Mouse (Mus musculus) limb, embryonic 14.5 days (tissue): Measurements from ENCODE around the gene Pknox1. TPM values are rescaled to one million over a fixed set of nuclear protein-coding genes. Genes with fewer than 3 reads are reported as not detected.

Experiments used
- ATAC-seq: fragments of 200-750 bp; cut with Nextera tagmentation; 2 replicates; pipeline ENCODE4 v1.8.0; 2017; ENCODE audit warnings: low read depth, moderate number of reproducible peaks, moderate TSS enrichment; ENCODE audit not compliant: low FRiP score
- DNase-seq: peaks from one replicate; pipeline ENCODE4 v3.0.0-alpha.2; 2015; ENCODE audit warnings: low spot score
- H3K27ac ChIP-seq: fragments of 300-500 bp; sonication (generic); replicated peaks from 2 replicates; pipeline ENCODE4 v1.5.1; 2014; ENCODE audit warnings: low read depth, mild to moderate bottlenecking, low read length, moderate library complexity, mixed read lengths
- H3K27me3 ChIP-seq: fragments of 300-500 bp; sonication (generic); 2 replicates; pipeline ENCODE4 v1.6.1; 2014; ENCODE audit warnings: low read length, mixed read lengths; ENCODE audit not compliant: control insufficient read depth, insufficient read depth
- H3K36me3 ChIP-seq: fragments of 300-500 bp; sonication (generic); 2 replicates; pipeline ENCODE4 v1.6.1; 2014; ENCODE audit warnings: mild to moderate bottlenecking, low read length, moderate library complexity, mixed read lengths; ENCODE audit not compliant: control insufficient read depth, insufficient read depth
- H3K4me1 ChIP-seq: fragments of 300-500 bp; sonication (generic); 2 replicates; pipeline ENCODE4 v1.6.1; 2014; ENCODE audit warnings: antibody characterized with exemption, low read length, mixed read lengths; ENCODE audit not compliant: control insufficient read depth, insufficient read depth
- H3K4me2 ChIP-seq: fragments of 300-500 bp; sonication (generic); replicated peaks from 2 replicates; pipeline ENCODE4 v1.6.1; 2014; ENCODE audit warnings: low read depth, mild to moderate bottlenecking, low read length, moderate library complexity; ENCODE audit not compliant: severe bottlenecking
- H3K4me3 ChIP-seq: fragments of 300-500 bp; sonication (generic); replicated peaks from 2 replicates; pipeline ENCODE4 v1.5.1; 2014; ENCODE audit warnings: low read length
- H3K9ac ChIP-seq: fragments of 300-500 bp; sonication (generic); 2 replicates; pipeline ENCODE4 v1.6.1; 2014; ENCODE audit warnings: mild to moderate bottlenecking, low read depth, low read length, moderate library complexity; ENCODE audit not compliant: severe bottlenecking
- H3K9me3 ChIP-seq: fragments of 300-500 bp; sonication (generic); 2 replicates; pipeline ENCODE4 v1.6.1; 2016; ENCODE audit warnings: low read length; ENCODE audit not compliant: control insufficient read depth
- POLR2A ChIP-seq: fragments of 200-500 bp; IDR thresholded peaks from 2 replicates; pipeline ENCODE4 v1.8.0; 2012; ENCODE audit warnings: inconsistent platforms, mild to moderate bottlenecking, moderate library complexity, borderline replicate concordance; ENCODE audit not compliant: insufficient read depth, insufficient read length; ENCODE audit errors: extremely low read depth
- WGBS: fragments of 180-500 bp; shearing (Covaris S2); extraction: QIAGEN DNeasy Blood & Tissue Kit; methylation state at CpG from one replicate; pipeline ENCODE4 v1.1.7; 2014; 5-methylcytosine and 5-hydroxymethylcytosine counted together
- polyA plus RNA-seq, 2 experiments: library from polyadenylated mRNA; depleted of rRNA in 1 of 2; stranded (reverse) in 1 of 2; unstranded in 1 of 2; fragments of >200 nt; fragmentation: Nextera tagmentation in 1 of 2; extraction: Ambion mirVana in 1 of 2; gene quantifications; 2 replicates each; pipeline versions ENCODE4 v1.2.1 to v1.2.3; 2012 to 2014

The Pknox1 gene
- polyA plus RNA-seq, 2 experiments, result 30.1 to 35.8 TPM

GRCm38 (mm10) chr17:31556253-31556652 lies 8.3 kb upstream of the Pknox1 start:
- TF ChIP-seq POLR2A, result no peak
- WGBS, result 76% methylated on average over 4 of the region's 4 CpGs
- no peak overlapping the region for H3K4me3 ChIP-seq
- DNase-seq (no peak), ATAC-seq (no peak)
- H3K9ac ChIP-seq, result no peak overlapping the region
- no peaks in the 10 kb centered on the region for H3K36me3 ChIP-seq
- H3K4me2 ChIP-seq, result no peak overlapping the region
- no peaks in the 10 kb centered on the region for H3K27me3 ChIP-seq
- peaks cover 15% of the 10 kb centered on the region for H3K4me1 ChIP-seq
- H3K9me3 ChIP-seq, result no peaks in the 10 kb centered on the region
- H3K27ac ChIP-seq, result no peak overlapping the region

GRCm38 (mm10) chr17:31557124-31557880 lies 7.2 kb upstream of the Pknox1 start:
- ATAC-seq, result peak; percentile 89
- Histone ChIP-seq H3K27me3 (no peaks in the 10 kb centered on the region), H3K4me2 (no peak overlapping the region), H3K36me3 (no peaks in the 10 kb centered on the region), H3K4me3 (no peak overlapping the region), H3K4me1 (peaks cover 15% of the 10 kb centered on the region), H3K27ac (peak overlapping the region; percentile 5), H3K9ac (no peak overlapping the region; the same call in 1 of the 2 replicates), H3K9me3 (no peaks in the 10 kb centered on the region)
- 25% methylated on average over 11 of the region's 11 CpGs for WGBS
- DNase-seq, result peak; percentile 90
- TF ChIP-seq POLR2A, result no peak

- no peak for DNase-seq
Observed at GRCm38 (mm10) chr17:31557947-31558542, 6.5 kb upstream of the Pknox1 start.

GRCm38 (mm10) chr17:31559021-31559789 lies 5.3 kb upstream of the Pknox1 start:
- Histone ChIP-seq H3K4me3 (no peak overlapping the region), H3K27me3 (no peaks in the 10 kb centered on the region), H3K9me3 (no peaks in the 10 kb centered on the region), H3K9ac (no peak overlapping the region), H3K4me1 (peaks cover 19% of the 10 kb centered on the region), H3K27ac (no peak overlapping the region), H3K36me3 (no peaks in the 10 kb centered on the region), H3K4me2 (no peak overlapping the region)
- DNase-seq (no peak), ATAC-seq (no peak)
- no peak for TF ChIP-seq POLR2A
- WGBS, result 76% methylated on average over 11 of the region's 11 CpGs

More at GRCm38 (mm10) chr17:31557947-31558542, 6.5 kb upstream of the Pknox1 start:
- ATAC-seq, result peak; percentile 33; the same call in 1 of the 2 replicates
- Histone ChIP-seq H3K27ac (peak overlapping the region; percentile 5), H3K9ac (no peak overlapping the region), H3K27me3 (no peaks in the 10 kb centered on the region), H3K36me3 (no peaks in the 10 kb centered on the region), H3K4me3 (no peak overlapping the region), H3K4me1 (peaks cover 15% of the 10 kb centered on the region), H3K4me2 (no peak overlapping the region), H3K9me3 (no peaks in the 10 kb centered on the region)
- TF ChIP-seq POLR2A, result no peak
- WGBS, result 55% methylated on average over 10 of the region's 10 CpGs

- TF ChIP-seq POLR2A, result no peak
- H3K4me2 ChIP-seq, result peak overlapping the region; percentile 60
- ATAC-seq (no peak), DNase-seq (no peak)
- peak overlapping the region; percentile 37 for H3K4me3 ChIP-seq
- H3K4me1 ChIP-seq, result peaks cover 25% of the 10 kb centered on the region
- H3K27me3 ChIP-seq, result no peaks in the 10 kb centered on the region
- peak overlapping the region; percentile 64 for H3K9ac ChIP-seq
- no peaks in the 10 kb centered on the region; the same call in 1 of the 2 replicates for H3K36me3 ChIP-seq
- peak overlapping the region; percentile 86 for H3K27ac ChIP-seq
- H3K9me3 ChIP-seq, result no peaks in the 10 kb centered on the region
- WGBS, result 16% methylated on average over 12 of the region's 12 CpGs
Observed at GRCm38 (mm10) chr17:31563632-31564014, 911 bp upstream of the Pknox1 start.
